Mouse (Mus musculus) bone marrow macrophage, adult 2 months (primary cell): ENCODE data around the gene Ccdc33. TPM values are rescaled to one million over a fixed set of nuclear protein-coding genes. Genes with fewer than 3 reads are reported as not detected.

Experiments used
- H3K27ac ChIP-seq: 2 replicates; pipeline ENCODE4 v1.5.1; 2012; ENCODE audit warnings: low read depth, low read length; ENCODE audit not compliant: insufficient read depth
- H3K4me1 ChIP-seq: 2 replicates; pipeline ENCODE4 v1.6.1; 2012; ENCODE audit warnings: low read length; ENCODE audit not compliant: control insufficient read depth, insufficient read depth
- H3K4me3 ChIP-seq: 2 replicates; pipeline ENCODE4 v1.5.1; 2012; ENCODE audit warnings: mild to moderate bottlenecking, low read length, moderate library complexity; ENCODE audit not compliant: insufficient read depth
- CTCF ChIP-seq: IDR thresholded peaks from 2 replicates; pipeline ENCODE4 v1.5.1; 2012; ENCODE audit warnings: low read depth, mild to moderate bottlenecking, low read length, moderate library complexity
- POLR2A ChIP-seq: IDR thresholded peaks from 2 replicates; pipeline ENCODE4 v1.6.1; 2012; ENCODE audit warnings: mild to moderate bottlenecking, low read depth, low read length, borderline replicate concordance
- polyA plus RNA-seq: library from polyadenylated mRNA; stranded (reverse); fragments of >200 nt; gene quantifications from 2 replicates; pipeline ENCODE4 v1.2.4, GENCODE M21; 2012; ENCODE audit not compliant: missing spikeins, insufficient read depth, insufficient read length

Gene Ccdc33
- polyA plus RNA-seq, 1 experiment = not detected

DNA sequence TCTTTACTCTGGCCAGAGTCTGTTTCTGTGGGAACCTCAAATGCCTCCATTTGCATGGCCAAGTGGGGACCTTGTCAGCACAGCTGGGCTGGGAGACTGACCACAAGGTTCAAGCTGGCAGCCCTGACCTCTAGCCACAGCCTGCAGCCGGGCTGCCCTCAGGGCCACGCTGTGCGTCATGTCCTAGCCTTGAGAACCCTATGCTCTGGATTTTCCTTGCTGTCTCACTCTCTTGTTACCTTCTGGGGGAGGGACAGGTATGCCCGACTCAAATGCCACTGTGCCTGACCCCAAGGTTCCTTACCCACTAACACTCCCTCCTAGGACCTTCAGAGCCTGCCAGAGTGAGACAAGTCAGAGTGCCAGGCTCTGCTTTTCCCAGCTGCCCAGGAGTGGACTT, 81.7 kb downstream of the Ccdc33 start:
- Histone ChIP-seq H3K27ac (no peak overlapping the region), H3K4me3 (no peak overlapping the region), H3K4me1 (no peaks in the 10 kb centered on the region)
- no peak for TF ChIP-seq POLR2A
- TF ChIP-seq CTCF = no peak

DNA sequence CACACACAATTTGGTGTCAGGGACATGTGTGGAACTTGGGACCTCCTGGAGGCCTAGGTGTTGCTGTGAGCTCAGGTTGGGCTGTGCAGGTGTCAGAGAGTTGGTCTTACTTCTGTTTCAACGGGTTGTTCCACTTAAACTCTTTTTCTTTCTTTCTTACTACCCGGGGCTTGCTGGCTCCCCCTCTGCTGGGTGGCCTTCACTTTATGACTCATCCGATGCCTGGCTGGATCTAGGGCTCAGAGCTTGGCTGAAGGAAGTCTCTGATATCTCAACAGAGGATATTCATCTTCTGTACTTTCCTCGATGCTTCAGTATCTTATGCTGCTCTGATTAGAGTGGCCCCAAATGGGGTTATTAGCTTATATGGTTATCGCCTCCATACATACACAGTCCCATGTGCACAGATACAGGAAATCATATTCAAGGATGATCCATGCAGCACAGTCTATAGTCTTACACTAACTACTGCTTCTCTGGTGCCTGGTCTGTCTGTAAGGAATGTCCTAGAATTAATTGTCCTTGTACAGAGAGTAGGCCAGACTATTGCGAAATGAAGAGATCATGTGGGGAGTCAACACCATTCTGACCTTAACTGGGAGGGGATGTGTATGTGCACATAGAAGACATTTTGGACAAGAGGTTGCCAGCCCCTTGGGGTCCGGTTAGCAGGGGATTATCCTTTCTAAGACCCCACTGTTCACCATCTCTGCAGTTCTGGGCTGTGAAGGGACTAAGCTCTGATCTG, 82.5 kb downstream of the Ccdc33 start:
- Histone ChIP-seq H3K4me1 (no peaks in the 10 kb centered on the region), H3K4me3 (no peak overlapping the region), H3K27ac (no peak overlapping the region)
- TF ChIP-seq CTCF = no peak
- TF ChIP-seq POLR2A = no peak

DNA sequence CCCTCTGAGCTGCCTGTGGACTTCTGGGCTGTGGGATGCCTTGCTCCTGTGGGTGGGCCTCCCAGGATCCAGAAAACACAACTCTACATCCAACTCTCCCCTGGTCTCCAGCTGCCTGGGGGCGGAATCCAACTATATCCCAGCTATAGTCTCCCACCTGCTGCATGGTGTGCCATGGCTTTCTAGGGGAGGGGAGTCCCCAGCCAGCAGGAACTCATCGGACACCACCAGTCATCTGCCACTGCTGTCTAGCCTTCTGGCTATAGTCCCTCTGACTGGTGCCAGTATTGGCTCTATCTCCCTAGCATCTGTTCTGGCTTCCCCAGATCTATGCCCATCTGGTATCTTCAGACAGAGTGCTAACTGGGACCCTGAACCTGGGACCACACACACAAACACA, 83.1 kb downstream of the Ccdc33 start:
- H3K27ac ChIP-seq = no peak overlapping the region
- H3K4me1 ChIP-seq = no peaks in the 10 kb centered on the region
- TF ChIP-seq POLR2A = no peak
- TF ChIP-seq CTCF = no peak
- no peak overlapping the region for H3K4me3 ChIP-seq

DNA sequence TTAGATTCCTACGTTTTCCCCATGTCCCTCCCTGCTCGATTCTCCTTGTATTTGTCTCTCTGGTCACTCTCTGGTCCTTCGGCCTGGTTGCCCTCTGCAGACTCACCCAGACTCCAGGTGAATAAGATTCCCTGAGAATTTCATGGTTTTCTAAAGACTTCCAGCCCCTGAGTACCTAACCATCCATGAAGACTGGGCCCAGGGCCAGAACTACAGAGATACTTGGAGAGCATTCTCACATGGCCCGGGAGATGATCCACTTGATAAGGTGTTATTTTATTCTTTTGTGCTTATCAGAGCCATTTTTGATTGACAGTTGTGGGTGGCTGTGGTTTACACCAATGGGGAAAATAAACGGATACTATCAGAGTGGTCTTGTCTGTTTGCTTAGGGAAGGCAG, 86.7 kb downstream of the Ccdc33 start:
- TF ChIP-seq CTCF (no peak), POLR2A (no peak)
- no peak overlapping the region for H3K4me3 ChIP-seq
- no peaks in the 10 kb centered on the region for H3K4me1 ChIP-seq
- H3K27ac ChIP-seq = no peak overlapping the region

DNA sequence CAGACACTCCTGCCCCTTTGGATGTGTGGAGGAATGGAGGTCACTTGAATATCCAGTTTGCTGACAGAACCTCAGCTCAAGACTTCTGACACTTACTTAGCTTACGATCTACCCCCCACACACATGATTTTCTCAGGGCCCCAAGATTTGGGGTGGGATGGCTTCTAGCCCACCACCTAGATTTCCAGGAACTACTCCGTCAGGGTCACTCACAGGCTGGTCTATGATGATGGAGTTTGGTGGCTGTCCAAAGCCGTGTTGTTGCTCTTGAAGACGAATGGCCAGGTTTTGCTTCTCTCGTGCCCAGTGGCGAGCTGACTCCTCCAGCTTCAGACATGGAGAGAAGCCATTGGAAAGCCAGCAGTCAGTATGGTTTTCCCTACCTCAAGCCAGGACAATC, 89.0 kb downstream of the Ccdc33 start:
- no peak for TF ChIP-seq CTCF
- no peak overlapping the region for H3K27ac ChIP-seq

DNA sequence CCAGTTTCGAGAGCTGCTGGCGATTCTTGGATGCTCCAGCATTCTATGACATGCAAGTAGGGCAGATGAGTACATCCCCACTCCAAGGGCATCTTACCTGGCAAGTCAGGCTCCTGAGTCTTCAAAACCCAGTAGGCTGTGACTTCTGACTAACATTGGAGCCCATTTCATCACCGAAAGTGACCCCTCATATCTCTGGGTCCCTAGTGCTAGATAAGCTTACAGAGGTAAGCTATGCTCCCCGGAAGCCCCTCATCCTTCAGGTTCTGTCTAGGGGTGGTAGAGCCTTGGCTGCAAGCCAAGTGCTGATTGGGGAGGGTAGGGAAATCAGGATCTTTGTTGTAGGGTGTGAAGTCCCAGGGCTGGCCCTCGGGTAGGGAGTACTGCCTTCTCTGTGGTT, 89.8 kb downstream of the Ccdc33 start:
- Histone ChIP-seq H3K27ac (no peak overlapping the region), H3K4me3 (no peak overlapping the region), H3K4me1 (no peaks in the 10 kb centered on the region)
- TF ChIP-seq POLR2A (no peak), CTCF (no peak)

More for the DNA sequence above, 89.0 kb downstream of the Ccdc33 start:
- Histone ChIP-seq H3K4me1 (no peaks in the 10 kb centered on the region), H3K4me3 (no peak overlapping the region)

DNA sequence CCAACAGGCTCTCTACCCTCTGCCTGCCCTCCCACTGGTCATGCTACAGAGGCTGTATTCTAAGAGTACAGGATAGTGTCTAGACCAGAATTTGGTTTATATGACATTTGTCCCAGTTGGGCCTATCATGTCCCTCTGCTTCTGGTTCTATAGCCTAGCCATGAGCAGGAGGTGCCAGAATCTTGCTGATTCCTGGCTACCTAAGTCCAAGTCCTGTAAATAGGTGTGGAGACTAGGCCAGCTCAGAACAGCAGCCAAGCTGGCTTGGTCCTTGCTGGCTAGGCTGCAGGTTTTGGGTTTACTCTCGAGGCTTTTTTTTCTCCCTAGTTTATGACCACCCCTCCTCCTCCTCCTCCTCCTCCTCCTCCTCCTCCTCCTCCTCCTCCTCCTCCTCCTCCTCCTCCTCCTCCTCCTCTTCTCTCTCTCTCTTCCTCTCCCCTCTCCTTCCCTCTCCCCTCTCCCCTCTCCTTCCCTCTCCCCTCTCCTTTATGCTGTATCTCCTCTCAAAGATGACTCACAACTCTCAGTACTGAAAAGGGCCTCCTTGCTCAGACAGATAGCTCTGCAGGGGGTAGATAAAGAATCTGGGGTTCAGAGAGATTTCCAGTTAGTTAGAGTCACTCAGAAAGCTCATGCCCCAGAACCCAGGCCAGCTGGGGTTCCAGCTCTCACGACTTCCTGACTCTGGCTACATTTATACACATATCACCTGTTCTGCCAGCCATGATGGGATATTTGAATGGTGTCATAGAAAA, 91.0 kb downstream of the Ccdc33 start:
- no peak overlapping the region for H3K4me3 ChIP-seq
- no peaks in the 10 kb centered on the region for H3K4me1 ChIP-seq
- no peak overlapping the region for H3K27ac ChIP-seq
- TF ChIP-seq POLR2A (no peak), CTCF (no peak)

DNA sequence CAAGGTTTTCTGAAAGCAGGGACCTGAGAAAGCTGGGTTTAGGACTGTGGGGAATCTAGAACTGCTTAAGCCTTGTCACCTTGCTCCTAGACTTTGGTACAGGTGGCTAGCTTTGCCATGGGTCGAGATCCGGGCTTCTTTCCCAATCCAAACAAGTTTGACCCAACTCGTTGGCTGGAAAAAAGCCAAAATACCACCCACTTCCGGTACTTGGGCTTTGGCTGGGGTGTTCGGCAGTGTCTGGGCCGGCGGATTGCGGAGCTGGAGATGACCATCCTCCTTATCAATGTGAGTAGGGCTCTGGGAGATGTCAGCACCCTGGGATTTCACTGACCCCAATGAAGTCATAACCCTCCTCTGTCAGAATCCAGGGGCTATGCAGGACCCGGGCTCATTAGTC, 92.6 kb downstream of the Ccdc33 start:
- H3K4me3 ChIP-seq = no peak overlapping the region
- H3K27ac ChIP-seq = no peak overlapping the region
- no peaks in the 10 kb centered on the region for H3K4me1 ChIP-seq
- TF ChIP-seq POLR2A (no peak), CTCF (no peak)

DNA sequence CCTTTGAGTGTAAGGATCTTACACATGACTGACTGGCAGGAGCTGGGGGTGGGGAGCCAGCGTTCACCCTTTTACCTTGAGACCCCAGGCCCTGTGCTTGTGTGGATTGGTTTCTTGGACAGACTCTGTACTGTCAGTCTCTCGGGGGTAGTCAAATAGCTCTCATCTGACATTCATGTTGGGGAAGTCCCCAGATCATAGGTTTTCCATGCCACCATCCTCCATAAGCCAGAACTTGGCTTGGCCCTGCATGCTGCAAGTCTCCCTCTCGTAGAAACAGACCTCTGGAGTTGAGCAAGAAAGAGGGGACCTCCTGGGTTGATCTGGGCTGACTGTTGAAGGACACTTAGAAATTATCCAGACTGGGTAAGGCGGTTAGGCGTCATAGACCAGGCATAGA, 100.2 kb downstream of the Ccdc33 start:
- TF ChIP-seq POLR2A (no peak), CTCF (no peak)
- Histone ChIP-seq H3K4me1 (no peaks in the 10 kb centered on the region), H3K4me3 (no peak overlapping the region), H3K27ac (no peak overlapping the region)

DNA sequence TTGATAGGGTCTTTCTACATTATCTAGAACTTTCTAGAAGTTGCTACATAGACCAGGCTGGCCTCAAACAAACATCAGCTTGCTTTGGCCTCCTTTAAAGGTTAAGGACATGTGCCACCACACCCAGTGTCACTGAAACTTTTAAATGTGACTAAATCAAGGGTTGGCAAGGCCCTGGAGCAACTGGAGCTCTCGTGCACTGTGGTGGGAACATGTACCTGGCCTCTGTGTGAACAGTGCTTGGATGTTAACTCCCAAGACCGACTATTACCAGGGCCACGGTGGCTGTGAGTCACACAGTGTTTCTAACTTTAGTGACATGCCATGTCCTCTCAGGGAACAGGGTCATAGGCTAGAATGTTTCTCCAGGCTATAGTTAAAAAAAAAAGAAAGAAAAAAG, 101.7 kb downstream of the Ccdc33 start:
- Histone ChIP-seq H3K4me3 (no peak overlapping the region), H3K4me1 (no peaks in the 10 kb centered on the region), H3K27ac (no peak overlapping the region)
- TF ChIP-seq POLR2A = no peak
- TF ChIP-seq CTCF = no peak

DNA sequence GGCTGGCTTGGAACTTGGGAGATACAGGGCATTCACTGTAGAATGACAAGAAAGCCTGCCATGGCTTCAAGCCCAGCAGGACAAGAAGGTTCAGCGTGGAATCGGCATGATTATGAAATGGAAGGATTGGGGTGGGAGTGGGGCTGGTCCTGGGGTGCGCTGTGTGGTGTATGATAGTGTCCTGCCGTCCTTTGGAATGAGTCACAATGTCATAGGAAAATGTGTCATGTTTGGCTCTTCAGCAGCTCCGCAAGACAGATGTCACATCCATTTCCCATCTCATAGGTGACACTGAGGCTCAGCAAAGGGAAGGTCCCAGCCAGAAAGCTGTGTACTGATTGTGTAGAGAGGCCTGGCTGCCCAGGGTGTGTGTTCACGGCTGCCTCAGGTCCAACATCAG, 102.8 kb downstream of the Ccdc33 start:
- Histone ChIP-seq H3K4me1 (no peaks in the 10 kb centered on the region), H3K27ac (no peak overlapping the region), H3K4me3 (no peak overlapping the region)
- no peak for TF ChIP-seq CTCF
- no peak for TF ChIP-seq POLR2A
